Mouse (Mus musculus) heart, adult 8-10 months (tissue): ENCODE measurements around the gene Iqch. TPM values are rescaled to one million over a fixed set of nuclear protein-coding genes. Genes with fewer than 3 reads are reported as not detected.
"Not testable (repeated sequence)": the region's sequence is repeated elsewhere in the genome, so short reads cannot be mapped to it uniquely, and the experiment has no call there.

Experiments used
- DNase-seq: peaks from one replicate; pipeline ENCODE4 v3.0.0; 2022; ENCODE audit warnings: low spot score
- total RNA-seq, 4 experiments: library from RNA; stranded (reverse); gene quantifications; 2 replicates each; pipeline ENCODE4 v1.2.4; 2022

Gene Iqch
- total RNA-seq, 4 experiments from 2014 or later = not detected

GRCm38 (mm10) chr9:63568314-63568713, 34.0 kb downstream of the Iqch start:
- DNase-seq = no peak

GRCm38 (mm10) chr9:63563436-63563835, 38.9 kb downstream of the Iqch start:
- no peak for DNase-seq

GRCm38 (mm10) chr9:63561931-63562330, 40.4 kb downstream of the Iqch start:
- DNase-seq = no peak

- no peak for DNase-seq
These were observed 45.4 kb downstream of the Iqch start for GRCm38 (mm10) chr9:63556933-63557332.

GRCm38 (mm10) chr9:63556316-63556715, 46.0 kb downstream of the Iqch start:
- DNase-seq = no peak

- no peak for DNase-seq
These were observed 46.8 kb downstream of the Iqch start for GRCm38 (mm10) chr9:63555460-63555990.

GRCm38 (mm10) chr9:63553628-63554027, 48.7 kb downstream of the Iqch start:
- DNase-seq = no peak

GRCm38 (mm10) chr9:63550701-63551100, 51.6 kb downstream of the Iqch start:
- not testable (repeated sequence) for DNase-seq

- no peak for DNase-seq
These were observed 53.3 kb downstream of the Iqch start for GRCm38 (mm10) chr9:63548966-63549365.

- no peak for DNase-seq
These were observed 60.4 kb downstream of the Iqch start for GRCm38 (mm10) chr9:63541926-63542325.

GRCm38 (mm10) chr9:63541301-63541700, 61.0 kb downstream of the Iqch start:
- no peak for DNase-seq

GRCm38 (mm10) chr9:63537489-63537888, 64.8 kb downstream of the Iqch start:
- no peak for DNase-seq

- no peak for DNase-seq
These were observed 67.3 kb downstream of the Iqch start for GRCm38 (mm10) chr9:63535042-63535441.

- DNase-seq = no peak
These were observed 67.9 kb downstream of the Iqch start for GRCm38 (mm10) chr9:63534371-63534780.

- no peak for DNase-seq
These were observed 69.2 kb downstream of the Iqch start for GRCm38 (mm10) chr9:63532966-63533711.

GRCm38 (mm10) chr9:63523937-63524253, 78.4 kb downstream of the Iqch start:
- DNase-seq = no peak

GRCm38 (mm10) chr9:63523251-63523936, 78.9 kb downstream of the Iqch start:
- no peak for DNase-seq

GRCm38 (mm10) chr9:63512851-63513250, 89.4 kb downstream of the Iqch start:
- DNase-seq = no peak

- DNase-seq = no peak
These were observed 91.3 kb downstream of the Iqch start for GRCm38 (mm10) chr9:63511034-63511433.

- DNase-seq = no peak
These were observed 95.2 kb downstream of the Iqch start for GRCm38 (mm10) chr9:63507110-63507509.

GRCm38 (mm10) chr9:63503890-63504289, 98.4 kb downstream of the Iqch start:
- DNase-seq = no peak

GRCm38 (mm10) chr9:63501516-63501915, 100.8 kb downstream of the Iqch start:
- no peak for DNase-seq

GRCm38 (mm10) chr9:63499912-63500311, 102.4 kb downstream of the Iqch start:
- DNase-seq = no peak
